Mouse (Mus musculus) forebrain, postnatal 0 days (tissue): ENCODE results near the gene Ube2i. TPM values are rescaled to one million over a fixed set of nuclear protein-coding genes. Genes with fewer than 3 reads are reported as not detected.
A peak's percentile ranks its signal among the peaks of the same experiment; 100 is the strongest.
"Not testable (repeated sequence)": the region's sequence is repeated elsewhere in the genome, so short reads cannot be mapped to it uniquely, and the experiment has no call there.

Experiments used
- ATAC-seq: fragments of 200-750 bp; cut with Nextera tagmentation; 2 replicates; pipeline ENCODE4 v1.8.0; 2017; ENCODE audit warnings: mild to moderate bottlenecking, moderate library complexity
- DNase-seq: peaks from one replicate; pipeline ENCODE4 v3.0.0-alpha.2; 2015
- H3K27ac ChIP-seq: fragments of 300-500 bp; sonication (generic); 2 replicates; pipeline ENCODE4 v1.5.1; 2014; ENCODE audit warnings: low read depth, mild to moderate bottlenecking, antibody characterized with exemption, low read length, moderate library complexity, mixed read lengths
- H3K27me3 ChIP-seq: fragments of 300-500 bp; sonication (generic); 2 replicates; pipeline ENCODE4 v1.6.1; 2014; ENCODE audit warnings: mild to moderate bottlenecking, low read length, mixed read lengths; ENCODE audit not compliant: insufficient read depth
- H3K36me3 ChIP-seq: fragments of 300-500 bp; sonication (generic); 2 replicates; pipeline ENCODE4 v1.6.1; 2014; ENCODE audit warnings: mild to moderate bottlenecking, moderate library complexity; ENCODE audit not compliant: insufficient read depth
- H3K4me1 ChIP-seq: fragments of 300-500 bp; sonication (generic); 2 replicates; pipeline ENCODE4 v1.6.1; 2014; ENCODE audit warnings: antibody characterized with exemption; ENCODE audit not compliant: insufficient read depth
- H3K4me2 ChIP-seq: fragments of 300-500 bp; sonication (generic); 2 replicates; pipeline ENCODE4 v1.6.1; 2014; ENCODE audit warnings: low read depth, mild to moderate bottlenecking, moderate library complexity
- H3K4me3 ChIP-seq: fragments of 300-500 bp; sonication (generic); 2 replicates; pipeline ENCODE4 v1.5.1; 2014; ENCODE audit warnings: low read depth, low read length, mixed read lengths
- H3K9ac ChIP-seq: fragments of 300-500 bp; sonication (generic); 2 replicates; pipeline ENCODE4 v1.6.1; 2014; ENCODE audit warnings: mild to moderate bottlenecking
- H3K9me3 ChIP-seq: fragments of 300-500 bp; sonication (generic); 2 replicates; pipeline ENCODE4 v1.6.1; 2016; ENCODE audit warnings: low read length
- CTCF ChIP-seq: sonication (generic); IDR thresholded peaks from 2 replicates; pipeline ENCODE4 v1.5.1; 2016; ENCODE audit warnings: antibody characterized with exemption, control low read depth, low read depth
- WGBS: fragments of 180-500 bp; shearing (Covaris S2); extraction: QIAGEN DNeasy Blood & Tissue Kit; methylation state at CpG from one replicate; pipeline ENCODE4 v1.1.7; 2014; 5-methylcytosine and 5-hydroxymethylcytosine counted together
- polyA plus RNA-seq: library from polyadenylated mRNA; unstranded; fragments of >200 nt; fragmentation: Nextera tagmentation; extraction: Ambion mirVana; gene quantifications from 2 replicates; pipeline ENCODE4 v1.2.1, GENCODE M21; 2015
- total RNA-seq: library from RNA; depleted of rRNA; stranded (reverse); fragments of >200 nt; gene quantifications from 2 replicates; pipeline ENCODE4 v1.2.3, GENCODE M21; 2014

Ube2i gene
- total and polyA plus RNA-seq, 2 experiments from 2014 or later: 486 to 550 TPM

- Histone ChIP-seq H3K27me3 (no peaks in the 10 kb centered on the region), H3K27ac (no peak overlapping the region), H3K36me3 (peaks cover 36% of the 10 kb centered on the region), H3K4me2 (no peak overlapping the region), H3K9me3 (no peaks in the 10 kb centered on the region), H3K4me3 (no peak overlapping the region), H3K4me1 (peaks cover 11% of the 10 kb centered on the region), H3K9ac (no peak overlapping the region)
- ATAC-seq (no peak), DNase-seq (no peak)
- peak; percentile 22 for TF ChIP-seq CTCF
- 88% methylated on average over 11 of the region's 11 CpGs for WGBS
Observed at GRCm38 (mm10) chr17:25243131-25243780, 31.2 kb downstream of the Ube2i start.

- Histone ChIP-seq H3K4me2 (peak within 1 kb of the TSS; percentile 92), H3K36me3 (peaks cover 44% of the 10 kb centered on the region), H3K9me3 (no peaks in the 10 kb centered on the region), H3K4me1 (peaks cover 11% of the 10 kb centered on the region), H3K27me3 (no peaks in the 10 kb centered on the region), H3K27ac (peak within 1 kb of the TSS; percentile 76), H3K9ac (peak within 1 kb of the TSS; percentile 70), H3K4me3 (peak within 1 kb of the TSS; percentile 82)
- TF ChIP-seq CTCF: no peak
- WGBS: 1% methylated on average over 80 of the region's 80 CpGs
- peak; percentile 94 for ATAC-seq
- DNase-seq: peak; percentile 92
Observed at GRCm38 (mm10) chr17:25239695-25240636, 34.5 kb downstream of the Ube2i start, which contains the start of the genes Gnptg and Tsr3. TSS of gene Gnptg (minus strand) at chr17:25240124. TSS of gene Tsr3 (plus strand) at chr17:25240170.

GRCm38 (mm10) chr17:25235635-25236034 lies 38.8 kb downstream of the Ube2i start:
- H3K4me1 ChIP-seq: peaks cover 7% of the 10 kb centered on the region
- H3K27ac ChIP-seq: no peak overlapping the region
- H3K4me2 ChIP-seq: no peak overlapping the region
- H3K4me3 ChIP-seq: no peak overlapping the region
- no peaks in the 10 kb centered on the region for H3K9me3 ChIP-seq
- no peak for DNase-seq
- TF ChIP-seq CTCF: no peak
- H3K9ac ChIP-seq: no peak overlapping the region
- no peak for ATAC-seq
- no peaks in the 10 kb centered on the region for H3K27me3 ChIP-seq
- WGBS: 85% methylated on average over 9 of the region's 9 CpGs
- H3K36me3 ChIP-seq: peaks cover 32% of the 10 kb centered on the region

- H3K36me3 ChIP-seq: peaks cover 55% of the 10 kb centered on the region
- 96% methylated on average over 6 of the region's 11 CpGs for WGBS
- not testable (repeated sequence) for H3K9ac ChIP-seq, H3K4me2 ChIP-seq, H3K27me3 ChIP-seq, H3K4me1 ChIP-seq, H3K27ac ChIP-seq, H3K9me3 ChIP-seq, H3K4me3 ChIP-seq, DNase-seq
- peak; percentile 28; the same call in 1 of the 2 replicates for ATAC-seq
Observed at GRCm38 (mm10) chr17:25231621-25232020, 42.8 kb downstream of the Ube2i start.

- no peaks in the 10 kb centered on the region for H3K4me1 ChIP-seq
- no peak overlapping the region for H3K9ac ChIP-seq
- no peaks in the 10 kb centered on the region for H3K27me3 ChIP-seq
- no peak for TF ChIP-seq CTCF
- H3K4me2 ChIP-seq: no peak overlapping the region
- H3K9me3 ChIP-seq: no peaks in the 10 kb centered on the region
- peaks cover 59% of the 10 kb centered on the region for H3K36me3 ChIP-seq
- ATAC-seq (no peak), DNase-seq (no peak)
- WGBS: 88% methylated on average over 3 of the region's 3 CpGs
- H3K27ac ChIP-seq: no peak overlapping the region
- H3K4me3 ChIP-seq: no peak overlapping the region
Observed at GRCm38 (mm10) chr17:25230700-25231099, 43.7 kb downstream of the Ube2i start.

- not testable (repeated sequence) for H3K4me3 ChIP-seq, H3K4me2 ChIP-seq, H3K27ac ChIP-seq, H3K27me3 ChIP-seq, H3K9ac ChIP-seq, H3K9me3 ChIP-seq, DNase-seq, H3K4me1 ChIP-seq
- ATAC-seq: peak; percentile 51; the same call in 1 of the 2 replicates
- WGBS: 73% methylated on average over 15 of the region's 17 CpGs
- peaks cover 54% of the 10 kb centered on the region for H3K36me3 ChIP-seq
Observed at GRCm38 (mm10) chr17:25230014-25230655, 44.3 kb downstream of the Ube2i start.

GRCm38 (mm10) chr17:25227991-25228390 lies 46.4 kb downstream of the Ube2i start:
- no peak overlapping the region for H3K27ac ChIP-seq
- no peak for ATAC-seq
- TF ChIP-seq CTCF: no peak
- H3K9me3 ChIP-seq: no peaks in the 10 kb centered on the region
- 89% methylated on average over 5 of the region's 5 CpGs for WGBS
- DNase-seq: no peak
- H3K27me3 ChIP-seq: no peaks in the 10 kb centered on the region
- H3K4me2 ChIP-seq: no peak overlapping the region
- no peak overlapping the region for H3K9ac ChIP-seq
- H3K36me3 ChIP-seq: peaks cover 45% of the 10 kb centered on the region
- no peaks in the 10 kb centered on the region for H3K4me1 ChIP-seq
- H3K4me3 ChIP-seq: no peak overlapping the region
